Mouse (Mus musculus) left cerebral cortex, adult 2 months (tissue): ENCODE measurements around the gene Wrb. TPM values are rescaled to one million over a fixed set of nuclear protein-coding genes. Genes with fewer than 3 reads are reported as not detected.

ENCODE experiments used
- DNase-seq, 2 experiments: peaks; one replicate each; pipeline ENCODE4 v3.0.0; 2021 to 2022; ENCODE audit warnings: low spot score in 2 of 2, mixed read lengths in 1 of 2; ENCODE audit errors: extremely low spot score in 1 of 2
- H3K27ac ChIP-seq: fragments of 200-600 bp; 2 replicates; pipeline ENCODE4 v1.8.1; 2022
- H3K4me3 ChIP-seq: fragments of 200-600 bp; 2 replicates; pipeline ENCODE4 v1.8.1; 2022
- CTCF ChIP-seq: fragments of 200-600 bp; IDR thresholded peaks from 2 replicates; pipeline ENCODE4 v1.8.1; 2022; ENCODE audit warnings: antibody characterized with exemption, mild to moderate bottlenecking, moderate library complexity
- intact Hi-C: fragments of 180-260 bp; cut with DNase I; formaldehyde crosslinking; loops from one replicate; pipeline ENCODE4 v1.15.1; 2025
- total RNA-seq, 2 experiments: library from RNA; stranded (reverse); gene quantifications; 2 replicates each; pipeline ENCODE4 v1.2.3; 2021

Wrb gene
- total RNA-seq, 2 experiments from 2014 or later: 68.4 to 72.4 TPM

DNA sequence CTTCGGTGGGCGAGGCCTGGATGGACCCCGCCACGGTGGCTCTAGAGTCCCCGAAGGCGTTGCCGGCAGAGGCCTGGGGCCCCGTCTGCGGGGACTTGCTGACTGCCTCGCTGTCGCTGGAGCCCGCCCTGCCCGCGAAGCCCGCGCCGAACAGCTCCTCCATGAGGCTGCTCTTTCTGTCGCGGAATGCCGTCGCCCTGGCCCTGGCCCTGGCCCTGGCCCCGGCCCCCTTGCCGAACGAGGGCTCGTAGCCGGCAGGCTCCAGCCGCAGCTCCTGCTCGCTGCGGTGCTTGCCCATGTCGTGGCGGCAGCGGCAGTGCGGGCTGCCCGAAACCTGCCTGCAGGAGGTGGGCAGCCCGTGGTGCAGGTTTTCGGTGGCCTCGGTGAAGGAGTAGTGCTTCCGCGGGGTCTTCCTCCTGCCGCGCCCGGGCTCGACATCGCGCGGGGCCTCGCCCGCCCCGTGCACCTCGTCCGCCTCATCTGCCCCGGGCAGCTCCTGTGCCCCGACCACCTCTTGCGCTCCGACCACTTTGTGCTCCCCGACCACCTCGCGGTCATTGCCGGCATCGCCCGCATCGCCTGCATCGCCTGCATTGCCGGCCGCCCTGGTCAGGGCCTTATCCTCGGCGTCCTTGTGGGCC is 14.0 kb downstream of the Wrb start:
- peak; percentile 39 for TF ChIP-seq CTCF
- Histone ChIP-seq H3K27ac (peak overlapping the region; percentile 10), H3K4me3 (peak overlapping the region; percentile 52)
- intact Hi-C loops: loop anchor here (2.0 kb wide), 1 partner anchor 32 kb away; no protein-coding TSS in a partner anchor
- DNase-seq: peak; percentile 36 to 50

DNA sequence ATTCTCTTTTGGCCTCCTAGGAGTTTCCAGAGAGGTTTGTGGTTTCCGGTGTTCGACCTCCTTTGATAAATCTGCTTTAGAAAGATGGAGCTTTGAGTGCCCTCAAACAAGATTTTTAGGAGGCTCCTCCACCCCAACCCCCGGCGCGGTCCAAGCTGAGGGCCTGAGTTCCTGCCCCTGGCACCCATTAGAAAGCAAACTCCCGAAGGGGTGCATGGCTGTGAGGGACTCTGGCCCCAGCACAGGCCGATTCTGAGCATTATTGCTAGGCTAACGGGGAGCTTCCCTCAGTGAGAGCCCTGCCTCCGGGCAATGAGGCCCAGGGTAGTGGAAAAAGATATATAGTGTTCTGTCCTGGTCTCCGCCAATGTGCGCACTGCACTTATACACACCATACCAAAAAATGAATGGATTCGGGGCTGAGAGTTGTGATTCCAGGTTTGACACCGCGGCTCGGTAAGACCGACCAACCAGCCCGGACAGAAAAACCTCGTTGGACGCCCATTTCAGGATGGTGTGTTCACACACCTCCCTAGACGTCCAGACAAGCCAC is 14.7 kb downstream of the Wrb start:
- no peak overlapping the region for H3K4me3 ChIP-seq
- DNase-seq: no peak
- TF ChIP-seq CTCF: no peak
- intact Hi-C loops: loop anchor here (2.0 kb wide), 1 partner anchor 31 kb away; no protein-coding TSS in a partner anchor
- no peak overlapping the region; the same call in 1 of the 2 replicates for H3K27ac ChIP-seq

DNA sequence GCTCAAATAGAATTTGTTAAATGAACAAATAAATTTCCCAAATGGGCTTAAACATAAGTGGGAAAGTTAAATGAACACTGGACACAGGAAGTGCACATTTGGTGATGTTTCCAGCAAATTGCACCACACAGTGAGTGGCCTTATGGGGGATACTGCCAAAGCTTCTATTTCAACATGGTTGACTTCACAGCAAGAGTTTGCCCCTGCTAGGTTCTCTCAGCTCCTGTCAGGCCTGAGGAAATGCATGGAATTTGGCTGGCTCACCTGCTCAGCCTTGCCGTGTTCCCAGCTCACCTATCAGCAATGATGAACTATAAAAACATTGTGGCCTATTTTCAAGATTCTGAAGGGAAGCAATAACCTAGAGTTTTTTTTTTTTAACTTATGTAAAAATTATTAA is 15.7 kb downstream of the Wrb start:
- H3K4me3 ChIP-seq: no peak overlapping the region
- intact Hi-C loops: no loop called here
- TF ChIP-seq CTCF: no peak
- no peak for DNase-seq
- H3K27ac ChIP-seq: no peak overlapping the region

DNA sequence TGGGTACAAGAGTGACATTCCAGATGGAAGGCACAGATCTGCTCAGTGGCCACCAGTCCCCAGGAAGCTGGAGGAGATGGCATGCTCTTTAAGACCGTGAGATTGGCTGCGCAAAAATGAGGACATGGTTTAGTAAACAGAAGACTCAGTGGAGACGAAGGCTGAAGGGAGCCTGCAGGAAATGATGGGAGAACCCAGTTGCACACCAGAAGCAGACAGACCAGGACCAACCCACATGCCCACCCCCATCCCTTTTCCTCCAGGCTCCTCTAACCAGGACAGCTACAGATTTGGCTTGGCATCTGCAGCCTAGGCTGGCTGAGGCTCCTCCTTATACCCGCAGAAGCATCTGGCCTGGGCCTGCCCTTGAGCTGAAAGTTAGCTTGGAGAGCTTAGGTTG is 16.1 kb downstream of the Wrb start:
- TF ChIP-seq CTCF: no peak
- Histone ChIP-seq H3K27ac (no peak overlapping the region), H3K4me3 (no peak overlapping the region)
- intact Hi-C loops: no loop called here
- no peak for DNase-seq

DNA sequence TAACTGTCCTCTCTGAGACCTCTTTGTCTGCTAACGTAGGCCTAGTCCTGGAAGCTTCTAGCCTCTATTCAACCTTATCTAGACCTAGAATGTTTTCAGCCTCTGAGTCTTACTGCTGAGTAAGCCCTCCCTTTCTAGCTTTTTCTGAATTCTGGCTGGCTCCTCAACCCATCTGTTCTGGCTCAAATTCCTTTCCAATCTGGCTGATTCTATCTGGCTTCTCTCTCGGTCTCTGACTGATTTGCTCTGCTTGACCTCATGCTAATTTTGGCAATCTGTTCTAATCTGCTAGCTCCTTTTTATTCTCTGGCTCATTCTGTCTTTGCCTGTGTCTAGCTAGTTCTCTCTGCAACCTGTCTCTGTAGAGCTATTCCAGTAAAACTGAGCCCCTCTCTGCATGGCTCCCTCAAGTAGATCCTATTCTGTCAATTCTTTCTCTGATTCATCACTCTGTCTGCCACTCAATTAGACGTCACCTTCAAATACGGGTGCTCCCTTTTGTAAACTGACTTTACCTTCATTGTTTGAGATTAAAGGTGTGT is 20.6 kb downstream of the Wrb start:
- intact Hi-C loops: no loop called here
- Histone ChIP-seq H3K27ac (no peak overlapping the region), H3K4me3 (no peak overlapping the region)
- no peak for TF ChIP-seq CTCF
- no peak for DNase-seq

DNA sequence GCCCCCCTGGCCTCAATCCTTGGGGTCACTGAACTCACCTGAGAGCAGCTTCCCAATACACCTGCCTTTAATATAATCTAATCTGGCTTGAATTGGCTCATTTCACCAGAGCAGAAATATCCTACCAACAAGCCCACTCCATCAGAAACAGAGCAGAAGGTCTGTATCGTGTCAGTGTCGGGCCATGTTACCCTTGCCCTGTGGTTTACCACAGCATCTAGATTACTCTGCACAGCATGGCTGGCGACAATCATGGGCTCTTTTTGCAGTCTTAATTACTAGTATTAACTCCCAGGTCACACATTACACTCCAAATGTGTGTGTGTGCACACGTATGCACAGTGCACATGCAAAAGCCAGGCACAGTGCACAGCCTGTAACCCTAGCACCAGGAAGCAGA is 23.6 kb downstream of the Wrb start:
- intact Hi-C loops: no loop called here
- DNase-seq: no peak
- TF ChIP-seq CTCF: no peak

DNA sequence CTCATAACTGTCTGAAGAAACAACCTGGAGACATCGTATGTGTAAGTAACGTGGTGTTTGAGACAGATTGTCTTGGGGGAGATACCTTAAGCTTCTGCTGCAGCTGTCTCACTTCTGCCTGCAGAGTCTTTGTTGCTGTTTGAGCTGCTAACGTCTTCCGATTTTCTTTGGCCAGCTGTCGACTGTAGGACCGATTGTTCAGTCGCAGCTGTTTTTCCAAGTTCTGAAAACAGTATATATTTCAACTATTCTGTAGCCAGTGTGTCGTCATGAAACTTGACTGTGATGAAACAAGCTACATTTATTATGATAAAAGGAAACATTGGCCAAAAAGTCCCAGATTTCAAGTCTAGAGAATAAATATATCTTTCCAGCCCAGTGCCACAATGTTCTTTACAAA is 28.4 kb downstream of the Wrb start:
- intact Hi-C loops: no loop called here
- Histone ChIP-seq H3K4me3 (no peak overlapping the region), H3K27ac (no peak overlapping the region)
- TF ChIP-seq CTCF: no peak
- no peak for DNase-seq

More for the DNA sequence above, 23.6 kb downstream of the Wrb start:
- Histone ChIP-seq H3K4me3 (no peak overlapping the region), H3K27ac (no peak overlapping the region)

DNA sequence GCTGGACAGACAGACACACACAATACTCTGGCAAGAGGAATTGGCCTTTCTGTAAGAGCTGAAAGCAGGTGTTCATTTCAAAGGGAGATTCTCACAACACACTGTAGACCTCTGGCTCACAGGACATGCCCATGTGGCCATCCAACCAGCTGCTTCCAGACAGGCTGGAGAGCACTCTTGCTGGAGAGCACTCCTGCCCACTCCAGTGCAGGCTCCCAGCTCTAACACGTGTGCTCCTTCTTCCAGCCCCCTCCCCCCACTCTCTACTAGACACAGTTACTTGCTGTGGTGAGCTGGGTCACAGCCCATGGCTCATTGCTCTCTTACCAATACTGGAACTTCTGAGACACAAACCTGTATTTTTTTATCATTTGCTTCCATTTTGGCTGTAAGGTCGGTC is 30.2 kb downstream of the Wrb start:
- Histone ChIP-seq H3K4me3 (no peak overlapping the region), H3K27ac (no peak overlapping the region)
- no peak for TF ChIP-seq CTCF
- intact Hi-C loops: no loop called here
- DNase-seq: no peak

DNA sequence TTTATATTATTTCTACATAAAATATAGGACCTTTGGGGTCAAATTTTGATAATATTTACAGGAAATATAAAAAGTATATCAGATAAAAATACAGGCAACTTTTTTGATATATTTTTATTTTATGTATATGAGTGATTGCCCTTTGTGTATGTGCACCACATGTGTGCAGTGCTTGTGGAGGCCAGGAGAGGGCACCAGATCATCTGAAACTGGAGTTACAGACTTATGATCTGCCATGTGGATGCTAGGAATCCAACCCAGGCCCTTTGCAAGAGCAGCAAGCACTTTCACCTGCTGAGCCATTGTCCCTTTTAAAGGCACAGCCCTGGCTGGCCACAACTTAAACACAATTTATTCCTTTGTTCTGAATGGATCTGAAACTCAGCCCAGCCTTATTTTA is 33.9 kb downstream of the Wrb start:
- H3K4me3 ChIP-seq: no peak overlapping the region
- intact Hi-C loops: no loop called here
- no peak overlapping the region for H3K27ac ChIP-seq
- TF ChIP-seq CTCF: no peak
- no peak for DNase-seq

DNA sequence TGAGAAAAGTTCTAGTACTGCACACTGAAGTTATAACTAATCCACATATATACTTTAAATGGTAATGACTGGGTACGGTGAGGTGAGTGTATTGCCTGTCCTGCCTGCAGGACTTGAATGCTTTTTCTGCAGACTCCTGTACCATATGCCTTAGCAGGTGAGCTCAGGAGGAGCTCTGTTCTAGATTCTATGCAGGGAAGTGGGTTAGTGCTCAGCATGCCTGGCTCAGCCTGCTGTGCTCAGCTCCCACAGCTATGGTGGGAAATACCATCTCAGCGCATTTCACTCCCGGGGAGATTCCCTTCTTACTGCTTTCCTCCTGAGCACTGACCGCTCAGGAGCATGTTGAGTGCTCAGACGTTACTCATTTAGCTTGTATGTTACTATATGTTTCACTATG is 42.4 kb downstream of the Wrb start:
- Histone ChIP-seq H3K27ac (no peak overlapping the region), H3K4me3 (no peak overlapping the region)
- intact Hi-C loops: no loop called here
- no peak for TF ChIP-seq CTCF
- DNase-seq: no peak

DNA sequence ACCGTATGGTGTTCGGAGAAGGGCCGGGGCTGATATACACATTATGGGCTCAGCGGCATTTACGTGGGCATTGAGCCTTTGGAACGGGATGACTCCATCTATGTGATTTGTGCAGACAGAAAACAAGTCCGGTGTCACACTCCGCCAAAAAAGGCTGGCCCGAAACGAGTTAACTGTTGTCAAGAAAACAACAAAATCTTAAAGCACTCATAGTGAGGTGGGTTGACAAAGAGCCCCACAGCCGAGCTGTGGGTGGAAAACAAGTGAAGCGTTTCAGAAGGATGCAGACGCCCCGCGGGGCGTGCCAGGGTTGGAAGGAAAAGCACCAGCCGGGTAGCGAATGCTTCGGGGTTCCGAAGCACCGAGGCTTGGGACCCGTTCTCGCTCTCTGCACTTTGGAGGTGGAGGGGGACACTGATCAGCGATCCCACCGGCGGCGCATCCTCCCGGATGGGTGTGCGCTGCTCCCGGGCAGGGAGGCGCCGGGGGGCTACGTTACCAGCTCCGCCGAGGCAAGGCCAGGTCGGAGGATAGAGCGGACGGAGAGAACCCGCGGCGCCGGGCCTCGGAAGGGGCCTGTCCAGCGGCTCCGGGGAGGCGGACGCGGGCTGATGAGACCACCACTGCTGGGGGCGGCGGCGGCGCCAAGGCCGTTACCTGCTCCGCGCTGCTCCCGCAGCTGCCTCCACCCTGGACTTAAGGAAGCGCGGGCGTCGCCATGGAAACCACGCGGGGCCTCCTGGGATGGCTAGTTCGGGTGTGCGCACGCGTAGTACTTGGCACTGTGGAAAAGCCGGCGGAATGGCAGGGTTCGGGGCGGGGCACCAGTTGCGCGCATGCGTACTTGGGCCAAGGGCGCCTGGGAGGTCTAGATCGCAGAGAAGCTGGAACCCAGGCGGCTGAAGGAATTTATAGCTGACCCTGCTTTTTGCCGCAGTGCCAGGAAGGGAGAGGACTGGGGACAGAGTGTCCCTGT is 46.6 kb downstream of the Wrb start, which contains the start of gene Lca5l:
Gene Lca5l (minus strand): TSS at position 741 of the 976 bp plus-strand sequence.
- TF ChIP-seq CTCF: no peak
- H3K4me3 ChIP-seq: peak within 1 kb of the TSS; percentile 94
- peak; percentile 99 to 100 for DNase-seq
- intact Hi-C loops: loop anchor here (2.0 kb wide), 1 partner anchor 33 kb away; no protein-coding TSS in a partner anchor
- H3K27ac ChIP-seq: peak within 1 kb of the TSS; percentile 93
